Mouse (Mus musculus) lung, embryonic 14.5 days (tissue): Measurements from ENCODE around the gene Itpk1. TPM values are rescaled to one million over a fixed set of nuclear protein-coding genes. Genes with fewer than 3 reads are reported as not detected.

Experiments used
- ATAC-seq: fragments of 200-750 bp; cut with Nextera tagmentation; 2 replicates; pipeline ENCODE4 v1.8.0; 2017; ENCODE audit warnings: mild to moderate bottlenecking, moderate TSS enrichment, moderate library complexity; ENCODE audit not compliant: insufficient read depth
- DNase-seq: peaks from one replicate; pipeline ENCODE4 v3.0.0-alpha.2; 2015
- H3K27ac ChIP-seq: fragments of 300-500 bp; sonication (generic); 2 replicates; pipeline ENCODE4 v1.5.1; 2014; ENCODE audit warnings: low read depth, mild to moderate bottlenecking, moderate library complexity
- H3K27me3 ChIP-seq: fragments of 300-500 bp; sonication (generic); 2 replicates; pipeline ENCODE4 v1.6.1; 2014; ENCODE audit warnings: low read length, control low read depth; ENCODE audit not compliant: insufficient read depth
- H3K36me3 ChIP-seq: fragments of 300-500 bp; sonication (generic); 2 replicates; pipeline ENCODE4 v1.6.1; 2014; ENCODE audit warnings: control low read depth; ENCODE audit not compliant: insufficient read depth
- H3K4me1 ChIP-seq: fragments of 300-500 bp; sonication (generic); 2 replicates; pipeline ENCODE4 v1.6.1; 2014; ENCODE audit warnings: antibody characterized with exemption, control low read depth; ENCODE audit not compliant: insufficient read depth
- H3K4me2 ChIP-seq: fragments of 300-500 bp; sonication (generic); 2 replicates; pipeline ENCODE4 v1.6.1; 2014; ENCODE audit warnings: mild to moderate bottlenecking
- H3K4me3 ChIP-seq: fragments of 300-500 bp; sonication (generic); 2 replicates; pipeline ENCODE4 v1.5.1; 2014; ENCODE audit warnings: low read depth, low read length
- H3K9ac ChIP-seq: fragments of 300-500 bp; sonication (generic); 2 replicates; pipeline ENCODE4 v1.6.1; 2014
- H3K9me3 ChIP-seq: fragments of 300-500 bp; sonication (generic); 2 replicates; pipeline ENCODE4 v1.6.1; 2016; ENCODE audit warnings: low read depth, low read length, control low read depth
- CTCF ChIP-seq: IDR thresholded peaks from 2 replicates; pipeline ENCODE4 v1.5.1; 2016; ENCODE audit warnings: antibody characterized with exemption, low read depth
- WGBS: fragments of 180-500 bp; shearing (Covaris S2); extraction: QIAGEN DNeasy Blood & Tissue Kit; methylation state at CpG from one replicate; pipeline ENCODE4 v1.1.7; 2014; 5-methylcytosine and 5-hydroxymethylcytosine counted together
- polyA plus RNA-seq: library from polyadenylated mRNA; unstranded; fragments of >200 nt; fragmentation: Nextera tagmentation; extraction: Ambion mirVana; gene quantifications from 2 replicates; pipeline ENCODE4 v1.2.1, GENCODE M21; 2014

Itpk1 gene
- polyA plus RNA-seq, 1 experiment from 2014 or later = 8.4 TPM

DNA sequence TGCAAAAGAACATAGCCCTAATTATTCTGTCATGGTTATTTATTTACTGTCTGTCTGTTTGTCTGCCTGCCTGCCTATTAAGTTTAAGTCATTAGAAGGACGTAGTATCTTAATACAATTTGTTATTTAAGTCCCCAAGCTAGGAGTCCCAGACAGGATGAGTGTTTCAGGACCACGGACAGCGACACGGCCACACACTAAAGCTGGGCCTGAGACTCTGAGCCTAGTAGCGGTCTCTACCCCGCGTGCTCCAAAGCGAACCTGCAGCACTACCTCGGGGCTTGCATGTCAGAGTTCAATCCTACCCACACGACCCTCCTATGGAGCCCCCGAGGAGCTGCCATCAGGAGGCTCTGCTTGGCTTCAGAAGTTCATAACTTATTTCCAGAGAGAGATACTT, 154.2 kb downstream of the Itpk1 start:
- Histone ChIP-seq H3K36me3 (no peaks in the 10 kb centered on the region), H3K27ac (no peak overlapping the region), H3K4me3 (no peak overlapping the region), H3K9me3 (no peaks in the 10 kb centered on the region), H3K9ac (no peak overlapping the region), H3K4me1 (no peaks in the 10 kb centered on the region), H3K4me2 (no peak overlapping the region), H3K27me3 (peaks cover 21% of the 10 kb centered on the region)
- DNase-seq = peak; percentile 95
- ATAC-seq = peak; percentile 70; the same call in 1 of the 2 replicates
- WGBS = 1% methylated on average over 11 of the region's 11 CpGs
- no peak for TF ChIP-seq CTCF

DNA sequence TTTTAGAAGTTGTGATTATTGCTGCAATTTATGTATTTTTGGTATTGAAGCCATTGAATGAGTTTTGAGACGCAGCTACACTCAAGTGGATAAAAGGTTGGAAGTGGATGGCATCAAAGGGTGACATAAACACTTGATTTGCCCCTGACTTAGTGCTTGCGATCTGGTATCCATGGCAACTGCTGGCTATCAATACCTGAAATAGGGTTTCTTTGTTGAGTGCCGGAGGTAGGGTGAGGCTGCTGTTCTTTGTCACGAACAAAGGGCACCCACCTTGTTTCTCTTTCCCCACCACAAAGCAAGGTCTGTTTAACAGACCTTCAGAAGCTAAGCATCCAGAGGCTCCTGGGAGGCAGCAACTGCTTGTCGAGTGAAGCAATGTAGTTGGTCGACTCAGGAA, 159.6 kb downstream of the Itpk1 start:
- no peaks in the 10 kb centered on the region for H3K9me3 ChIP-seq
- no peak overlapping the region for H3K4me2 ChIP-seq
- H3K27ac ChIP-seq = no peak overlapping the region
- no peaks in the 10 kb centered on the region for H3K4me1 ChIP-seq
- H3K9ac ChIP-seq = no peak overlapping the region
- whole genome bisulfite sequencing = 48% methylated on average over 6 of the region's 6 CpGs
- no peak for TF ChIP-seq CTCF
- no peak for ATAC-seq
- no peaks in the 10 kb centered on the region for H3K27me3 ChIP-seq
- DNase-seq = no peak
- no peak overlapping the region for H3K4me3 ChIP-seq
- H3K36me3 ChIP-seq = no peaks in the 10 kb centered on the region

- Histone ChIP-seq H3K9me3 (no peaks in the 10 kb centered on the region), H3K4me2 (no peak overlapping the region), H3K4me1 (no peaks in the 10 kb centered on the region), H3K27ac (no peak overlapping the region), H3K4me3 (no peak overlapping the region), H3K27me3 (no peaks in the 10 kb centered on the region), H3K36me3 (no peaks in the 10 kb centered on the region), H3K9ac (no peak overlapping the region)
- TF ChIP-seq CTCF = no peak
- WGBS = 90% methylated on average over 7 of the region's 7 CpGs
- DNase-seq = no peak
- ATAC-seq = no peak
These were observed 163.6 kb downstream of the Itpk1 start for GRCm38 (mm10) chr12:102541168-102541567.

- no peaks in the 10 kb centered on the region for H3K36me3 ChIP-seq
- no peaks in the 10 kb centered on the region for H3K27me3 ChIP-seq
- no peak for ATAC-seq
- WGBS = 66% methylated on average over 8 of the region's 8 CpGs
- TF ChIP-seq CTCF = no peak
- no peak for DNase-seq
- no peak overlapping the region for H3K4me3 ChIP-seq
- no peak overlapping the region for H3K4me2 ChIP-seq
- no peak overlapping the region for H3K9ac ChIP-seq
- no peaks in the 10 kb centered on the region for H3K4me1 ChIP-seq
- H3K27ac ChIP-seq = no peak overlapping the region
- no peaks in the 10 kb centered on the region for H3K9me3 ChIP-seq
These were observed 164.5 kb downstream of the Itpk1 start for GRCm38 (mm10) chr12:102540278-102540677.

DNA sequence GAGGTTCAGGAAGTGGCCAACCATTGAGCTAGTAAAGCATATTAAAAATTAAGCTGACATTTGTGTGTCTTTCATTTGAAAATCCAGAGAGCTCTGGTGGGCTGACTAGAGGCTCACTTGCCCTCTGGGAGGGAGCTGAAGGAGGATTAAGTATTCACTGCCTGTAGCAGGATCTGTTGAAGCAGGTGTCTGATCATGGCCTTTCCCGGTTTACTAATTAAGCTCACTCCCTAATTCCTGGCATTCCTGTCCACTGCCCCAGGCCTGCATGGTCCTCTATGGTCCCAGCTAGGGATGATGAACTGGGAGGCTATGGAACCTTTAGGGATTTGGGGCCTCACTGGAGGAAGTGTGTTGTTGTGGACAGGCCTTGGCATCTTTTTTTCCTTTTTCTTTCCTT, 168.9 kb downstream of the Itpk1 start:
- WGBS = 63% methylated on average over 1 of the region's 1 CpGs
- ATAC-seq = no peak
- Histone ChIP-seq H3K4me3 (no peak overlapping the region), H3K27me3 (no peaks in the 10 kb centered on the region), H3K9ac (no peak overlapping the region), H3K36me3 (no peaks in the 10 kb centered on the region), H3K9me3 (no peaks in the 10 kb centered on the region), H3K27ac (no peak overlapping the region), H3K4me2 (no peak overlapping the region), H3K4me1 (no peaks in the 10 kb centered on the region)
- no peak for TF ChIP-seq CTCF
- no peak for DNase-seq

GRCm38 (mm10) chr12:102527989-102528388, 176.7 kb downstream of the Itpk1 start:
- Histone ChIP-seq H3K9me3 (no peaks in the 10 kb centered on the region), H3K4me1 (no peaks in the 10 kb centered on the region), H3K4me2 (no peak overlapping the region), H3K4me3 (no peak overlapping the region), H3K36me3 (no peaks in the 10 kb centered on the region), H3K9ac (no peak overlapping the region), H3K27me3 (no peaks in the 10 kb centered on the region), H3K27ac (no peak overlapping the region)
- ATAC-seq (no peak), DNase-seq (no peak)
- WGBS = 66% methylated on average over 5 of the region's 5 CpGs
- no peak for TF ChIP-seq CTCF

GRCm38 (mm10) chr12:102524760-102525159, 180.0 kb downstream of the Itpk1 start:
- no peaks in the 10 kb centered on the region for H3K9me3 ChIP-seq
- no peaks in the 10 kb centered on the region for H3K27me3 ChIP-seq
- H3K27ac ChIP-seq = no peak overlapping the region
- WGBS = 22% methylated on average over 6 of the region's 6 CpGs
- no peak overlapping the region for H3K9ac ChIP-seq
- no peak overlapping the region for H3K4me2 ChIP-seq
- no peaks in the 10 kb centered on the region for H3K4me1 ChIP-seq
- DNase-seq = peak; percentile 75
- peak; percentile 51; the same call in 1 of the 2 replicates for TF ChIP-seq CTCF
- no peaks in the 10 kb centered on the region for H3K36me3 ChIP-seq
- H3K4me3 ChIP-seq = no peak overlapping the region
- no peak for ATAC-seq

- no peak overlapping the region for H3K9ac ChIP-seq
- H3K4me3 ChIP-seq = no peak overlapping the region
- DNase-seq = no peak
- no peaks in the 10 kb centered on the region for H3K27me3 ChIP-seq
- H3K27ac ChIP-seq = no peak overlapping the region
- H3K4me2 ChIP-seq = no peak overlapping the region
- no peak for TF ChIP-seq CTCF
- ATAC-seq = no peak; the same call in 1 of the 2 replicates
- 52% methylated on average over 3 of the region's 3 CpGs for WGBS
- H3K4me1 ChIP-seq = no peaks in the 10 kb centered on the region
- no peaks in the 10 kb centered on the region for H3K36me3 ChIP-seq
- no peaks in the 10 kb centered on the region for H3K9me3 ChIP-seq
These were observed 180.5 kb downstream of the Itpk1 start for GRCm38 (mm10) chr12:102524216-102524615.
